Mouse (Mus musculus) forebrain, embryonic 16.5 days (tissue): Measurements from ENCODE around the gene Slc16a6. TPM values are rescaled to one million over a fixed set of nuclear protein-coding genes. Genes with fewer than 3 reads are reported as not detected.

Experiments
- ATAC-seq: fragments of 200-750 bp; cut with Nextera tagmentation; 2 replicates; pipeline ENCODE4 v1.8.0; 2017; ENCODE audit warnings: mild to moderate bottlenecking, moderate library complexity
- H3K27ac ChIP-seq: fragments of 300-500 bp; sonication (generic); 2 replicates; pipeline ENCODE4 v1.5.1; 2014; ENCODE audit warnings: low read length, control low read depth
- H3K27me3 ChIP-seq: fragments of 300-500 bp; sonication (generic); replicated peaks from 2 replicates; pipeline ENCODE4 v1.6.1; 2014; ENCODE audit warnings: low read length; ENCODE audit not compliant: control insufficient read depth, insufficient read depth
- H3K36me3 ChIP-seq: fragments of 300-500 bp; sonication (generic); 2 replicates; pipeline ENCODE4 v1.6.1; 2014; ENCODE audit not compliant: control insufficient read depth, insufficient read depth
- H3K4me1 ChIP-seq: fragments of 300-500 bp; sonication (generic); replicated peaks from 2 replicates; pipeline ENCODE4 v1.6.1; 2014; ENCODE audit warnings: low read length; ENCODE audit not compliant: control insufficient read depth, insufficient read depth
- H3K4me2 ChIP-seq: fragments of 300-500 bp; sonication (generic); 2 replicates; pipeline ENCODE4 v1.6.1; 2014; ENCODE audit warnings: mild to moderate bottlenecking, low read length, control low read depth
- H3K4me3 ChIP-seq: fragments of 300-500 bp; sonication (generic); replicated peaks from 2 replicates; pipeline ENCODE4 v1.5.1; 2014; ENCODE audit warnings: mild to moderate bottlenecking, low read length, control low read depth
- H3K9ac ChIP-seq: fragments of 300-500 bp; sonication (generic); replicated peaks from 2 replicates; pipeline ENCODE4 v1.6.1; 2014; ENCODE audit warnings: low read depth, low read length, control low read depth
- H3K9me3 ChIP-seq: fragments of 300-500 bp; sonication (generic); 2 replicates; pipeline ENCODE4 v1.6.1; 2016; ENCODE audit warnings: low read length; ENCODE audit not compliant: control insufficient read depth
- WGBS: fragments of 180-500 bp; shearing (Covaris S2); extraction: QIAGEN DNeasy Blood & Tissue Kit; methylation state at CpG from one replicate; pipeline ENCODE4 v1.1.7; 2014; 5-methylcytosine and 5-hydroxymethylcytosine counted together
- polyA plus RNA-seq: library from polyadenylated mRNA; unstranded; fragments of >200 nt; fragmentation: Nextera tagmentation; extraction: Ambion mirVana; gene quantifications from 2 replicates; pipeline ENCODE4 v1.2.1, GENCODE M21; 2015

Slc16a6 gene
- polyA plus RNA-seq, 1 experiment from 2014 or later, result 4.1 TPM

- no peak overlapping the region for H3K27ac ChIP-seq
- H3K9me3 ChIP-seq, result no peaks in the 10 kb centered on the region
- H3K36me3 ChIP-seq, result no peaks in the 10 kb centered on the region
- no peak for ATAC-seq
- H3K4me2 ChIP-seq, result no peak overlapping the region
- H3K4me3 ChIP-seq, result no peak overlapping the region
- H3K9ac ChIP-seq, result no peak overlapping the region
- H3K27me3 ChIP-seq, result no peaks in the 10 kb centered on the region
- no peaks in the 10 kb centered on the region for H3K4me1 ChIP-seq
- WGBS, result 91% methylated on average over 4 of the region's 4 CpGs
These were observed 8.3 kb downstream of the Slc16a6 start for GRCm38 (mm10) chr11:109465068-109465467.

- no peak overlapping the region for H3K4me2 ChIP-seq
- no peak for ATAC-seq
- 81% methylated on average over 5 of the region's 5 CpGs for WGBS
These were observed 12.8 kb downstream of the Slc16a6 start for GRCm38 (mm10) chr11:109460586-109460985.

GRCm38 (mm10) chr11:109458165-109458564, 15.2 kb downstream of the Slc16a6 start:
- H3K9me3 ChIP-seq, result no peaks in the 10 kb centered on the region
- H3K4me1 ChIP-seq, result no peaks in the 10 kb centered on the region
- peaks cover 2% of the 10 kb centered on the region; the same call in 1 of the 2 replicates for H3K36me3 ChIP-seq
- H3K27me3 ChIP-seq, result no peaks in the 10 kb centered on the region
- H3K4me3 ChIP-seq, result no peak overlapping the region
- H3K27ac ChIP-seq, result no peak overlapping the region
- no peak overlapping the region for H3K4me2 ChIP-seq
- no peak overlapping the region for H3K9ac ChIP-seq
- no peak for ATAC-seq
- WGBS, result 95% methylated on average over 11 of the region's 11 CpGs

More at GRCm38 (mm10) chr11:109460586-109460985, 12.8 kb downstream of the Slc16a6 start:
- Histone ChIP-seq H3K9ac (no peak overlapping the region), H3K9me3 (no peaks in the 10 kb centered on the region), H3K4me3 (no peak overlapping the region), H3K27me3 (no peaks in the 10 kb centered on the region), H3K4me1 (no peaks in the 10 kb centered on the region), H3K27ac (no peak overlapping the region), H3K36me3 (no peaks in the 10 kb centered on the region)

GRCm38 (mm10) chr11:109456261-109456660, 17.1 kb downstream of the Slc16a6 start:
- no peak overlapping the region for H3K27ac ChIP-seq
- no peak for ATAC-seq
- H3K9me3 ChIP-seq, result no peaks in the 10 kb centered on the region
- no peaks in the 10 kb centered on the region for H3K27me3 ChIP-seq
- H3K4me3 ChIP-seq, result no peak overlapping the region
- WGBS, result 83% methylated on average over 5 of the region's 5 CpGs
- no peak overlapping the region for H3K4me2 ChIP-seq
- H3K4me1 ChIP-seq, result no peaks in the 10 kb centered on the region
- H3K36me3 ChIP-seq, result peaks cover 2% of the 10 kb centered on the region; the same call in 1 of the 2 replicates
- no peak overlapping the region for H3K9ac ChIP-seq

- Histone ChIP-seq H3K4me2 (no peak overlapping the region), H3K9ac (no peak overlapping the region), H3K4me3 (no peak overlapping the region), H3K36me3 (peaks cover 2% of the 10 kb centered on the region; the same call in 1 of the 2 replicates), H3K9me3 (no peaks in the 10 kb centered on the region), H3K4me1 (no peaks in the 10 kb centered on the region), H3K27me3 (no peaks in the 10 kb centered on the region), H3K27ac (no peak overlapping the region)
- no peak for ATAC-seq
- WGBS, result 79% methylated on average over 11 of the region's 11 CpGs
These were observed 22.2 kb downstream of the Slc16a6 start for GRCm38 (mm10) chr11:109451169-109451568.

- Histone ChIP-seq H3K9ac (no peak overlapping the region), H3K9me3 (no peaks in the 10 kb centered on the region), H3K4me2 (no peak overlapping the region), H3K36me3 (no peaks in the 10 kb centered on the region), H3K4me3 (no peak overlapping the region), H3K4me1 (0 out of 2 replicates have a peak, but pooled peaks cover 3% of the 10 kb centered on the region), H3K27ac (no peak overlapping the region), H3K27me3 (no peaks in the 10 kb centered on the region)
- WGBS, result 39% methylated on average over 13 of the region's 13 CpGs
- ATAC-seq, result peak; percentile 69
These were observed 27.9 kb downstream of the Slc16a6 start for GRCm38 (mm10) chr11:109445438-109446035.

- ATAC-seq, result no peak
- no peak overlapping the region for H3K9ac ChIP-seq
- no peak overlapping the region for H3K4me2 ChIP-seq
- no peak overlapping the region for H3K4me3 ChIP-seq
- no peaks in the 10 kb centered on the region for H3K27me3 ChIP-seq
- H3K36me3 ChIP-seq, result no peaks in the 10 kb centered on the region
- peaks cover 8% of the 10 kb centered on the region for H3K4me1 ChIP-seq
- 39% methylated on average over 7 of the region's 7 CpGs for WGBS
- no peaks in the 10 kb centered on the region for H3K9me3 ChIP-seq
- no peak overlapping the region for H3K27ac ChIP-seq
These were observed 28.8 kb downstream of the Slc16a6 start for GRCm38 (mm10) chr11:109444600-109444999.

GRCm38 (mm10) chr11:109443468-109444263, 29.7 kb downstream of the Slc16a6 start:
- no peak for ATAC-seq
- no peak overlapping the region for H3K4me2 ChIP-seq
- H3K4me3 ChIP-seq, result no peak overlapping the region
- no peak overlapping the region for H3K27ac ChIP-seq
- H3K4me1 ChIP-seq, result peaks cover 11% of the 10 kb centered on the region
- H3K9ac ChIP-seq, result no peak overlapping the region
- H3K36me3 ChIP-seq, result no peaks in the 10 kb centered on the region
- no peaks in the 10 kb centered on the region for H3K27me3 ChIP-seq
- 92% methylated on average over 8 of the region's 8 CpGs for WGBS
- H3K9me3 ChIP-seq, result no peaks in the 10 kb centered on the region

- H3K27me3 ChIP-seq, result no peaks in the 10 kb centered on the region
- peaks cover 11% of the 10 kb centered on the region for H3K4me1 ChIP-seq
- ATAC-seq, result no peak
- H3K36me3 ChIP-seq, result peaks cover 5% of the 10 kb centered on the region; the same call in 1 of the 2 replicates
- H3K9me3 ChIP-seq, result no peaks in the 10 kb centered on the region
- 70% methylated on average over 5 of the region's 5 CpGs for WGBS
- H3K4me3 ChIP-seq, result no peak overlapping the region
- no peak overlapping the region for H3K27ac ChIP-seq
- no peak overlapping the region for H3K9ac ChIP-seq
- no peak overlapping the region for H3K4me2 ChIP-seq
These were observed 31.1 kb downstream of the Slc16a6 start for GRCm38 (mm10) chr11:109442166-109442730.
